Mouse (Mus musculus) MEL (cell line): ENCODE measurements around the gene Rem1. TPM values are rescaled to one million over a fixed set of nuclear protein-coding genes. Genes with fewer than 3 reads are reported as not detected.

Experiments used
- DNase-seq: peaks from one replicate; pipeline ENCODE4 v3.0.0; 2011; ENCODE audit warnings: low read depth, low spot score
- H3K27ac ChIP-seq: 2 replicates; pipeline ENCODE4 v1.5.1; 2012; ENCODE audit warnings: low read depth, mild to moderate bottlenecking, control low read depth, low read length, moderate library complexity; ENCODE audit not compliant: control insufficient read depth
- H3K27me3 ChIP-seq, 2 experiments: fragments of 150-350 bp in 1 of 2; sonication (generic) in 1 of 2; 2 replicates each; pipeline ENCODE4 v1.6.1; 2012; ENCODE audit warnings: low read length in 2 of 2, mild to moderate bottlenecking in 2 of 2, improper control_type of control experiment in 1 of 2, moderate library complexity in 1 of 2; ENCODE audit not compliant: insufficient read depth in 2 of 2, control insufficient read depth in 1 of 2
- H3K36me3 ChIP-seq, 2 experiments: 2 replicates each; pipeline ENCODE4 v1.6.1; 2012 to 2014; ENCODE audit warnings: low read length in 2 of 2, improper control_type of control experiment in 1 of 2, inconsistent platforms in 1 of 2, mild to moderate bottlenecking in 1 of 2; ENCODE audit not compliant: insufficient read depth in 2 of 2, control insufficient read depth in 1 of 2
- H3K4me1 ChIP-seq, 2 experiments: fragments of 150-350 bp in 1 of 2; sonication (generic) in 1 of 2; 2 replicates each; pipeline ENCODE4 v1.6.1; 2012; ENCODE audit warnings: low read length in 2 of 2, improper control_type of control experiment in 1 of 2, mild to moderate bottlenecking in 1 of 2; ENCODE audit not compliant: insufficient read depth in 2 of 2, control insufficient read depth in 1 of 2
- H3K4me3 ChIP-seq, 2 experiments: fragments of 150-350 bp in 1 of 2; sonication (generic) in 1 of 2; 2 replicates each; pipeline ENCODE4 v1.5.1; 2012; ENCODE audit warnings: low read depth in 2 of 2, low read length in 2 of 2, mild to moderate bottlenecking in 2 of 2, moderate library complexity in 2 of 2, control low read depth in 1 of 2, improper control_type of control experiment in 1 of 2; ENCODE audit not compliant: control insufficient read depth in 1 of 2, insufficient read depth in 1 of 2
- H3K79me2 ChIP-seq: 2 replicates; pipeline ENCODE4 v1.6.1; 2012; ENCODE audit warnings: mild to moderate bottlenecking, low read length, moderate library complexity; ENCODE audit not compliant: control insufficient read depth, poor library complexity, insufficient read depth
- H3K9ac ChIP-seq: 2 replicates; pipeline ENCODE4 v1.6.1; 2012; ENCODE audit warnings: low read depth, mild to moderate bottlenecking, control low read depth, low read length, moderate library complexity; ENCODE audit not compliant: control insufficient read depth, poor library complexity, severe bottlenecking
- H3K9me3 ChIP-seq: fragments of 150-350 bp; sonication (generic); replicated peaks from 2 replicates; pipeline ENCODE4 v1.6.1; 2012; ENCODE audit warnings: mild to moderate bottlenecking, low read length, improper control_type of control experiment, moderate library complexity; ENCODE audit not compliant: insufficient read depth
- ELF1 ChIP-seq: IDR thresholded peaks from 2 replicates; pipeline ENCODE4 v1.6.1; 2014; ENCODE audit warnings: low read depth, mild to moderate bottlenecking, inconsistent platforms, low read length, improper control_type of control experiment, moderate library complexity
- GABPA ChIP-seq: IDR thresholded peaks from 2 replicates; pipeline ENCODE4 v1.6.1; 2012; ENCODE audit warnings: low read depth, mild to moderate bottlenecking, inconsistent platforms, low read length, improper control_type of control experiment, moderate library complexity
- JUND ChIP-seq: IDR thresholded peaks from 2 replicates; pipeline ENCODE4 v1.6.1; 2011; ENCODE audit warnings: low read depth, mild to moderate bottlenecking, improper control_type of control experiment, low read length
- MEF2A ChIP-seq: IDR thresholded peaks from 2 replicates; pipeline ENCODE4 v1.6.1; 2014; ENCODE audit warnings: low read depth, mild to moderate bottlenecking, inconsistent platforms, low read length, improper control_type of control experiment; ENCODE audit not compliant: poor library complexity, insufficient replicate concordance, severe bottlenecking; ENCODE audit errors: extremely low read depth
- MYC ChIP-seq: IDR thresholded peaks from 2 replicates; pipeline ENCODE4 v1.6.1; 2011; ENCODE audit warnings: low read depth, mild to moderate bottlenecking, low read length, improper control_type of control experiment, moderate library complexity
- NRF1 ChIP-seq: IDR thresholded peaks from 2 replicates; pipeline ENCODE4 v1.6.1; 2014; ENCODE audit warnings: low read depth, mild to moderate bottlenecking, inconsistent platforms, low read length, improper control_type of control experiment, moderate library complexity; ENCODE audit not compliant: poor library complexity, insufficient read depth, severe bottlenecking
- POLR2AphosphoS2 ChIP-seq: IDR thresholded peaks from 2 replicates; pipeline ENCODE4 v1.6.1; 2011; ENCODE audit warnings: low read length, improper control_type of control experiment
- RCOR1 ChIP-seq: IDR thresholded peaks from 2 replicates; pipeline ENCODE4 v1.6.1; 2012; ENCODE audit warnings: low read depth, mild to moderate bottlenecking, inconsistent platforms, low read length, improper control_type of control experiment
- SIN3A ChIP-seq: IDR thresholded peaks from 2 replicates; pipeline ENCODE4 v1.6.1; 2012; ENCODE audit warnings: low read length, improper control_type of control experiment, inconsistent platforms
- TBP ChIP-seq: IDR thresholded peaks from 2 replicates; pipeline ENCODE4 v1.8.0; 2011; ENCODE audit warnings: low read depth, low read length, improper control_type of control experiment
- ZKSCAN1 ChIP-seq: IDR thresholded peaks from 2 replicates; pipeline ENCODE4 v1.6.1; 2012; ENCODE audit warnings: low read depth, mild to moderate bottlenecking, inconsistent platforms, low read length, improper control_type of control experiment, moderate library complexity
- ZNF384 ChIP-seq: IDR thresholded peaks from 2 replicates; pipeline ENCODE4 v1.6.1; 2012; ENCODE audit warnings: low read depth, mild to moderate bottlenecking, inconsistent platforms, low read length, improper control_type of control experiment
- polyA plus RNA-seq, 2 experiments: library from polyadenylated mRNA; stranded (reverse) in 1 of 2; unstranded in 1 of 2; fragments of >175 nt in 1 of 2; fragments of >200 nt in 1 of 2; gene quantifications; 2 replicates each; pipeline versions ENCODE4 v1.2.1 to v1.2.4; 2012; ENCODE audit warnings: low replicate concordance in 2 of 2, low read depth in 1 of 2; ENCODE audit not compliant: insufficient read length in 2 of 2, insufficient read depth in 1 of 2, missing spikeins in 1 of 2
- total RNA-seq: library from RNA; depleted of rRNA; stranded (reverse); fragments of 300-350 nt; gene quantifications from 2 replicates; pipeline ENCODE4 v1.2.3, GENCODE M21; 2012

Rem1 gene
- total and polyA plus RNA-seq, 3 experiments = not detected

GRCm38 (mm10) chr2:152638865-152639264 is 12.1 kb downstream of the Rem1 start (continued):
- TF ChIP-seq POLR2AphosphoS2 (no peak), ELF1 (no peak)
- TF ChIP-seq, all 39 proteins: peak for 0

- H3K4me1 ChIP-seq = no peaks in the 10 kb centered on the region
- no peak for DNase-seq
- no peak overlapping the region for H3K4me3 ChIP-seq
- H3K79me2 ChIP-seq = no peaks in the 10 kb centered on the region
- H3K9ac ChIP-seq = no peak overlapping the region
- no peaks in the 10 kb centered on the region for H3K36me3 ChIP-seq
- no peak overlapping the region for H3K27ac ChIP-seq
- peaks cover 2% of the 10 kb centered on the region in 2 experiments; a peak in 3 of 4 replicates for H3K27me3 ChIP-seq
- no peak for TF ChIP-seq GABPA
- no peak for TF ChIP-seq TBP
- no peak for TF ChIP-seq MYC
- no peak for TF ChIP-seq RCOR1
- TF ChIP-seq POLR2AphosphoS2 = no peak
- TF ChIP-seq ZKSCAN1 = no peak
- TF ChIP-seq JUND = no peak
- TF ChIP-seq MEF2A = no peak
- no peak for TF ChIP-seq SIN3A
- H3K9me3 ChIP-seq = no peaks in the 10 kb centered on the region
Measured at GRCm38 (mm10) chr2:152639406-152640113, 12.8 kb downstream of the Rem1 start.

DNA sequence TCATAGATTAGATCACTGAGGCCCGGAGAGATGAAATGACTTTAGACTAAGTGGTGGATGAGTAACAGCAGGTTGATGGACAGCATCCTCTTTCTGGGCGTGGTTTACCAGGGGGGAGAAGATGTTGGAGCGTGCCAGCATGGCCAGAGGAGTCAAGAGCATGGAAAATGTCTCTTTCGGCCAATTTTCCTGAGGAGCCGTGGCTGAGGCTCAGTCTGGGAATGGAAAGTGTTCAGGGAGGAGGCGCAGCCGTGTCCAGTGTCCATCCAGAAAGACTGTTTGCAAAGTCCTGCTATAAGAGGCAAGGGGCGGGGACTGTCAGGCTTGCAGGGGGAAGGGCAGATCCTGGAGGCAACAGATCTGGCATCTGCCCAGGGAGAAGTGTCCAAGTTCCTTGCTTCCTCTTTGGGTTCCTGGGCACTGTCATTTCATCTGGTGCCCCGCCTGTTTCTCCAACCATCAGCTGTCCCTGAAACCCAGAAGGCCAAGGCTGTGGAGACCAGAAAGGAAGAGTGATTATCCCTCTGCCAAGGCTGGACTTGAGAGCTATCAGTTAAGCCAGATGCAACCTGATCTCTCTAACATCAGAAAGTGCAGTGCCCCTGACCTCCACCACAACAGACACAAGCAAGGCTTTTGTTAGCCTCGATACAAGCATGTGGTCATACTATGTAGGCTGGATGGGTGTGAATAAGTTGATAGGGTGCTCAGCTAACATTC is 26.3 kb downstream of the Rem1 start:
- Histone ChIP-seq H3K27ac (no peak overlapping the region), H3K27me3 (peaks cover 0 to 5% of the 10 kb centered on the region in 2 experiments; a peak in 1 of 4 replicates), H3K9me3 (no peaks in the 10 kb centered on the region), H3K79me2 (no peaks in the 10 kb centered on the region), H3K9ac (no peak overlapping the region), H3K36me3 (no peaks in the 10 kb centered on the region), H3K4me1 (peaks cover 0 to 13% of the 10 kb centered on the region in 2 experiments; a peak in 2 of 4 replicates), H3K4me3 (no peak overlapping the region)
- no peak for DNase-seq
- TF ChIP-seq JUND = no peak
- TF ChIP-seq NRF1 = no peak
- TF ChIP-seq ZNF384 = no peak
